Mouse (Mus musculus) G1E (cell line): ENCODE measurements around the gene Drosha.
"Not testable (repeated sequence)": the region's sequence is repeated elsewhere in the genome, so short reads cannot be mapped to it uniquely, and the experiment has no call there.

Source experiments
- CTCF ChIP-seq: IDR thresholded peaks from 2 replicates; pipeline ENCODE4 v1.5.1; 2012; ENCODE audit warnings: low read depth, low read length, inconsistent platforms, mixed read lengths
- GATA1 ChIP-seq: IDR thresholded peaks from 2 replicates; pipeline ENCODE4 v1.6.1; 2012; ENCODE audit warnings: borderline replicate concordance, low read length, inconsistent platforms, mixed read lengths
- TAL1 ChIP-seq: conservative IDR thresholded peaks from 2 replicates; pipeline ENCODE4 v1.6.1; 2012; ENCODE audit warnings: low read depth, low read length, inconsistent platforms, mixed read lengths

GRCm38 (mm10) chr15:12937326-12937725 is 112.7 kb downstream of the Drosha start:
- not testable (repeated sequence) for TF ChIP-seq CTCF, TAL1, GATA1
